Mouse (Mus musculus) neural tube, embryonic 11.5 days (tissue): ENCODE results near the gene Foxn3. TPM values are rescaled to one million over a fixed set of nuclear protein-coding genes. Genes with fewer than 3 reads are reported as not detected.

ENCODE experiments used
- ATAC-seq: fragments of 200-750 bp; cut with Nextera tagmentation; 2 replicates; pipeline ENCODE4 v1.8.0; 2017; ENCODE audit warnings: moderate number of reproducible peaks, mild to moderate bottlenecking, moderate TSS enrichment, moderate library complexity; ENCODE audit not compliant: insufficient read depth, low FRiP score, low TSS enrichment
- DNase-seq: peaks from one replicate; pipeline ENCODE4 v3.0.0-alpha.2; 2015; ENCODE audit warnings: low spot score
- H3K27ac ChIP-seq: fragments of 300-500 bp; sonication (generic); 2 replicates; pipeline ENCODE4 v1.5.1; 2014; ENCODE audit warnings: low read depth, mild to moderate bottlenecking, low read length
- H3K27me3 ChIP-seq: fragments of 300-500 bp; sonication (generic); 2 replicates; pipeline ENCODE4 v1.6.1; 2014; ENCODE audit warnings: mild to moderate bottlenecking, low read length, mixed read lengths; ENCODE audit not compliant: control insufficient read depth, insufficient read depth
- H3K36me3 ChIP-seq: fragments of 300-500 bp; sonication (generic); 2 replicates; pipeline ENCODE4 v1.6.1; 2014; ENCODE audit warnings: mild to moderate bottlenecking, low read length, moderate library complexity, mixed read lengths; ENCODE audit not compliant: control insufficient read depth, insufficient read depth
- H3K4me1 ChIP-seq: fragments of 300-500 bp; sonication (generic); 2 replicates; pipeline ENCODE4 v1.6.1; 2014; ENCODE audit warnings: low read length, mixed read lengths; ENCODE audit not compliant: control insufficient read depth, insufficient read depth
- H3K4me2 ChIP-seq: fragments of 300-500 bp; sonication (generic); 2 replicates; pipeline ENCODE4 v1.6.1; 2014; ENCODE audit warnings: low read depth, mild to moderate bottlenecking, moderate library complexity
- H3K4me3 ChIP-seq: fragments of 300-500 bp; sonication (generic); 2 replicates; pipeline ENCODE4 v1.5.1; 2014; ENCODE audit warnings: low read depth, low read length
- H3K9ac ChIP-seq: fragments of 300-500 bp; sonication (generic); 2 replicates; pipeline ENCODE4 v1.6.1; 2014; ENCODE audit warnings: mild to moderate bottlenecking, low read length
- H3K9me3 ChIP-seq: fragments of 300-500 bp; sonication (generic); 2 replicates; pipeline ENCODE4 v1.6.1; 2016; ENCODE audit warnings: low read length; ENCODE audit not compliant: control insufficient read depth
- WGBS: fragments of 180-500 bp; shearing (Covaris S2); extraction: QIAGEN DNeasy Blood & Tissue Kit; methylation state at CpG from one replicate; pipeline ENCODE4 v1.1.7; 2014; 5-methylcytosine and 5-hydroxymethylcytosine counted together
- polyA plus RNA-seq: library from polyadenylated mRNA; unstranded; fragments of >200 nt; fragmentation: Nextera tagmentation; extraction: Ambion mirVana; gene quantifications from 2 replicates; pipeline ENCODE4 v1.2.1, GENCODE M21; 2014

The Foxn3 gene
- polyA plus RNA-seq, 1 experiment from 2014 or later, result 85.8 TPM

DNA sequence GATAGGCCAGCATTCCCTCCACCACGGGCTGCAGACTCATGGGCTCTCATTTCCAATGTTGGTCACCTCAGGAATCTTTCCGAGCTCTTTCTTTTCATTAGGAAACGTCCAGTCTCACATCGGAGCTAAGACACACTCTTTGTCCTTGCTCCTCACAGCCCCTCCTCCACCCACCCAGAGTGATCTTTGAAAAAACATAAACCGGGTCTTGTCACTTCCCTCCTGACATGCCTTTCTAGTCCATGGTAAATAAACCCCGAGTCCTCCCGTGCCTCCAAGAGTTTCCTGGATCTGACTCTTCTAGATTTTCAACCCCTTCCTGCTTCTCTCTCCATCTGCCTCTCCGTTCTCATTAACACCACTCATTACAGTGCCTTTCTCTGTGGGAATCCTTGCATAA lies 38.0 kb upstream of the Foxn3 start:
- Histone ChIP-seq H3K9ac (no peak overlapping the region), H3K4me2 (no peak overlapping the region), H3K36me3 (no peaks in the 10 kb centered on the region), H3K4me1 (no peaks in the 10 kb centered on the region), H3K4me3 (no peak overlapping the region), H3K27ac (no peak overlapping the region), H3K27me3 (no peaks in the 10 kb centered on the region), H3K9me3 (no peaks in the 10 kb centered on the region)
- no peak for ATAC-seq
- 66% methylated on average over 8 of the region's 8 CpGs for WGBS
- no peak for DNase-seq

DNA sequence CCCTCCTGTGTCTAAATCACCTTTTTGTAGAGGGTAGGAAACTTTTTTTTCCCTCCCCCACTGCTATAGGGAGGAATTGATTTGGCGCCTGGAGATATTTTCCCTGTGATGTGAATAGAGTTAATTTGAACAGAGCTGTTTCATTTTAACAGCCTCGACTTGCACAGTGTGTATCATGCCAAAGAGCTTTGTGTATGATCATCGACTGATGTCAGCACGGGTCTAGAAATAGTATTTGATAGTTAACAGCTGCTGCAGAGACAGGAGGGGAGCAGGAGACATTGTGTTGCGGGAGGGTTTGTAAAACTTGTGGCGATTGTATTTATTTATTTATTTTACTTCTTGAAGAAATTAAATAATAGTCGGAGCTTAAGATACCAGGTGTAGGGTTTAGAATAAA lies 36.2 kb upstream of the Foxn3 start:
- Histone ChIP-seq H3K27ac (no peak overlapping the region), H3K4me2 (no peak overlapping the region), H3K9me3 (no peaks in the 10 kb centered on the region), H3K4me1 (no peaks in the 10 kb centered on the region), H3K27me3 (no peaks in the 10 kb centered on the region), H3K36me3 (no peaks in the 10 kb centered on the region), H3K9ac (no peak overlapping the region), H3K4me3 (no peak overlapping the region)
- ATAC-seq (no peak), DNase-seq (no peak)
- WGBS, result 75% methylated on average over 7 of the region's 7 CpGs

DNA sequence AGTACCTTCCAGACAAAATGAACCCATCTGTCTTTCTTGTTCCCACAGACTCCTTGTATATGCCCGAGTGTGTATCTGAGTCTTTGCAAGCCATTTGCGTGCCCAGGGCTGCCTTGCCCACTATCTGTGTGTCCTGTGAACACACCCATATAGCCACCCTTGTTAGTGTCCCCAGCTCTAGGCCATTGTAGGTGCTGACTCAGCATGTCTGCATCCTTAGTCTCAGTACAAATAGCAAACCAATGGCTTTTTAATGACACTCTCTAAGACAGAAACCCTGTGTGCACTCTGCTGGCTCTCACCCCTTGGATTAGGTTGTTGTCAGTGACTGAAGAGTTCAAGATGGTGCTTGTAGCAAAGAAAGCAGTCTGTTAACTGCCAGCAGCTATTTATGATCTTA lies 33.0 kb upstream of the Foxn3 start:
- no peaks in the 10 kb centered on the region for H3K27me3 ChIP-seq
- no peaks in the 10 kb centered on the region for H3K36me3 ChIP-seq
- ATAC-seq (no peak), DNase-seq (no peak)
- no peak overlapping the region for H3K4me2 ChIP-seq
- H3K9me3 ChIP-seq, result no peaks in the 10 kb centered on the region
- H3K4me3 ChIP-seq, result no peak overlapping the region
- no peaks in the 10 kb centered on the region for H3K4me1 ChIP-seq
- H3K27ac ChIP-seq, result no peak overlapping the region
- H3K9ac ChIP-seq, result no peak overlapping the region
- WGBS, result 95% methylated on average over 2 of the region's 2 CpGs

DNA sequence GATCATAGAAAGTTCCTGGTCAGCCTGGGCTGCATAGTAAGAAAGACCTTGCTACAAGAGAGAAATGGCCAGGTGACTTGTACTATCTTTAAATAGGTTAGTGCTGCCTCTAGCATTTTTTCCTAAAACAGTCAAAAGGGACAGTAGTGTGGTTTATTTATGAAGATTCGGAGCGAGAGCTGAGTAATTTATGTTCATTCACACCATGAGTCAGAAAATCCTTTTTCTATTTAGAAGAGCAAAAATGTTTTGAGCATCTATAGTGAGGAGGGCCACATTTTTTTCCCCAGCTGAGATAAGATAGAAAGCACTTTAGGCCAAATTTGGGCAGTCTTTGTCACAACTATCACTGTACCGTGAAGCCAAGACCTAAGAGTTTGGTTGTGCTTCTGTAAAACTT lies 24.0 kb upstream of the Foxn3 start:
- Histone ChIP-seq H3K27me3 (no peaks in the 10 kb centered on the region), H3K27ac (no peak overlapping the region), H3K4me2 (no peak overlapping the region), H3K9ac (no peak overlapping the region), H3K36me3 (no peaks in the 10 kb centered on the region), H3K4me1 (no peaks in the 10 kb centered on the region), H3K4me3 (no peak overlapping the region), H3K9me3 (no peaks in the 10 kb centered on the region)
- ATAC-seq, result no peak
- WGBS, result 91% methylated on average over 3 of the region's 3 CpGs
- no peak for DNase-seq

DNA sequence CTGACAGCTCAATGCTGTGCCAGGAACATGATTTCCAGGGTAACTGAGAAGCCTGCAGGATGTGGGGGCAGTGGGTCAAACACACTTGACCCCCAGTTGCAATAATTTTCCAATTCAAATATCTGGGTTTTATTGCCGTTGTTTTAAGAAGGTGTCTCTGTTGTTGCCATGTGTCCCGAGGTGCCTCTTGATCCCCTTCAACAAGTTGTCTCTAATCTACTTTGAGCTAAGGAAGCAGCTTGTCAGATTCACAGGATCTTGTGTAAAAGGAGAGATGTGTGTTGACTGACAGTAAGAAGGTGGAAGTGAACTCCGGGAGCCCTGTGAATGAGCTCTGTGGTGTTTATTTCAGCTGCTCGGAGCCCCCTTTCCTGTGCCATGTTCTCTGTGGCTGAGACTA lies 16.6 kb upstream of the Foxn3 start:
- Histone ChIP-seq H3K4me1 (no peaks in the 10 kb centered on the region), H3K9me3 (no peaks in the 10 kb centered on the region), H3K36me3 (no peaks in the 10 kb centered on the region), H3K4me2 (no peak overlapping the region), H3K27ac (no peak overlapping the region), H3K9ac (no peak overlapping the region), H3K4me3 (no peak overlapping the region), H3K27me3 (no peaks in the 10 kb centered on the region)
- no peak for ATAC-seq
- WGBS, result 62% methylated on average over 4 of the region's 4 CpGs
- no peak for DNase-seq

DNA sequence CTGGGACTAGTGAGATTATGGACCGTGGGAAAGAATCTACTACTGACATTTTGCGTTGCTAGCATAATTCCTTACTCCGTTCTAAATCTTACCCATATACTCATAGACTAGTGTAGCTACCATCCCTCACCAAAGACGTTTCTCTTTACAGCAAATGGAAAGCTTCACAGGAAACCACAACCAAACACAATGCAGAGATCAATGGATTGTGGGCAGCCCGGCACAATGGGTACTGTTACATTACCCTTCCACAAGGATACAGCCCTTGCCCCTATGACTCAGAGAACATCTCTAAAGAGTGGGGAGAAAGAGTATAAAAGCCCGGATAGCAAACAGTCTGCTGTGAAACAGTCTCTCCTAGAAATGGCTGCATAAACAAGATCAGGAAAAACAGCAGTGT lies 13.3 kb upstream of the Foxn3 start:
- no peak overlapping the region for H3K4me3 ChIP-seq
- ATAC-seq, result no peak
- no peaks in the 10 kb centered on the region for H3K27me3 ChIP-seq
- H3K36me3 ChIP-seq, result no peaks in the 10 kb centered on the region
- 72% methylated on average over 6 of the region's 6 CpGs for WGBS
- no peaks in the 10 kb centered on the region for H3K4me1 ChIP-seq
- H3K27ac ChIP-seq, result no peak overlapping the region
- H3K9ac ChIP-seq, result no peak overlapping the region
- no peak overlapping the region for H3K4me2 ChIP-seq
- DNase-seq, result no peak
- H3K9me3 ChIP-seq, result no peaks in the 10 kb centered on the region

DNA sequence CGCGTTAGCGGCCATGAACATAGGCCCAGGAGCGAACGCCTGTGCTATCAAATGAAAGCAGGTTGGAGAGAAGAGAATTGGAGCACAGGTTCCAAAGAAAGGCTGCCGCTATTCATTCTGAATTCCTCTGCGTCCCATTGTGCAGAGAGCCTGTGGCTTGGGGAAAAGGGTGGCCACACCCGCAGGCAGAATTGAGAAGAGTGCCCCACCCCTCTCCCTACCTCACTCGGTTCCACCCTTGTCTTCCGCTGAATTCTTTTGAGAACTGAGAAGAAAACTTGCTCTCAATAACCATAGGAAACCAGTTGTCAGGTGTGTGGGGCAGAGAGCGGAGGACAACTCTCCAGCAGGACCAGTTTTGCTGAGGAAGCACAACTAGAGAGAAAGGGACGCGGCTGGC lies 10.9 kb upstream of the Foxn3 start:
- no peak for ATAC-seq
- Histone ChIP-seq H3K27me3 (no peaks in the 10 kb centered on the region), H3K36me3 (no peaks in the 10 kb centered on the region), H3K4me3 (no peak overlapping the region), H3K9me3 (no peaks in the 10 kb centered on the region), H3K4me2 (no peak overlapping the region), H3K27ac (no peak overlapping the region), H3K4me1 (no peaks in the 10 kb centered on the region), H3K9ac (no peak overlapping the region)
- DNase-seq, result no peak
- 52% methylated on average over 13 of the region's 13 CpGs for WGBS

DNA sequence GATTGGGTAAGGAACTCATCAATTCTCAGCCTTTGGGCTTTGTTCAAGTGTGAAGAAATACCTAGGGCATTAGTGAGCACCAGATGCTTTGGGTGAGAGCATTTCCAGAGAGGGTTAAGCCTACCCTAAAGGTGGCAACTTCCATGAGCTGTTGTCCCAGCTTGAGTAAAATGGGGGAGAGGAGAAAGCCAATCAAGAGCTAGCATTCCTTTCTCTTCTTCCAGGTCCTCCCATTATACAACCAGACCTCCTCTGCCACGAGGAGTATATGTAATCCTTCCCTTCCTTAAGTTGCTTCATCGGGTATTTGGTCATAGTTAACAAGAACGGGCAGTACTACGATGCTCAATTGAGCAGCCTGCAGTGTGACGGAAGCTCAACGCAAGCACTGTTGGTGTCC lies 9.7 kb upstream of the Foxn3 start:
- Histone ChIP-seq H3K4me2 (no peak overlapping the region), H3K9ac (no peak overlapping the region)
- WGBS, result 93% methylated on average over 6 of the region's 6 CpGs

DNA sequence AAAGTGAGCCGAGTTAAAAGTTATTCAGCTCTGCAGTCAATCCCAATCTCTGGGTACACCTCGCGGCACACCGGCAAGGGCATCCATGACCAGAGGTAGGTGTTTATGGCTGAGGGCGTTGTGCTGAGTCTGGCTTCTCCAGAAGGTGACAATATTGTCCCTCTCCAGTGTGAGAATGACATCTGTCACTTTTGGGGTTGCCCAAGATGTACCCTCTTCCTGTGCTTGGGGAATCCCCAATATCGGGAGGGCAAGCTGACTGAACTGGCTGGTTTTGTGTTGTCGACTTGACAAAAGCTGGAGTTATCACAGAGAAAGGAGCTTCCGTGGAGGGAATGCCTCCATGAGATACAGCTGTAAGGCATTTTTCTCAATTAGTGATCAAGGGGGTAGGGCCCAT lies 8.6 kb upstream of the Foxn3 start:
- WGBS, result 96% methylated on average over 8 of the region's 8 CpGs
- Histone ChIP-seq H3K4me1 (no peaks in the 10 kb centered on the region), H3K4me2 (no peak overlapping the region), H3K9me3 (no peaks in the 10 kb centered on the region), H3K4me3 (no peak overlapping the region), H3K27ac (no peak overlapping the region), H3K27me3 (no peaks in the 10 kb centered on the region), H3K9ac (no peak overlapping the region), H3K36me3 (no peaks in the 10 kb centered on the region)
- DNase-seq, result no peak
- no peak for ATAC-seq

More for the DNA sequence above, 9.7 kb upstream of the Foxn3 start:
- H3K36me3 ChIP-seq, result no peaks in the 10 kb centered on the region
- H3K4me1 ChIP-seq, result no peaks in the 10 kb centered on the region
- H3K27me3 ChIP-seq, result no peaks in the 10 kb centered on the region
- ATAC-seq (no peak), DNase-seq (no peak)
- no peak overlapping the region for H3K4me3 ChIP-seq
- no peak overlapping the region for H3K27ac ChIP-seq
- no peaks in the 10 kb centered on the region for H3K9me3 ChIP-seq
